Mouse (Mus musculus): Measurements from ENCODE around the gene Smpd2.

Gene Smpd2

DNA sequence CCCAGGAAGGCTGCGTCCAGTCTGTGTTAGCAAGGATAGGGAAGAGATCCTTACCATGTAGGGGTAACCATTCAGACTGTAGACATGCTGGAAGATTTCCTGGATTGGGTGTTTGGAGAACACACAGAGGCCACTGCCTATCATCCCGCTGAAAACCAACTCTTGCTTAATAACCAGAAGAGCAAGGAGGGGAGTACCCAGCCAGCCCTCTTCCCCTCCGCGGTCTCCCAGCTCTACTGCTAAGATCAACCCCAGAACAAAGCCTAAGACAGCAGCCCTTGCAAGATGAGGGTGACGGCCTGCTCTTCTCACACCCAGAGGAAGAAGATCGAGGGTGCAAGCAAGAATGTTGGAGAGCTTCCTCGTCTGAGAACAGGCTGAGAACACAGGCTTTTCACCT lies 1.3 kb downstream of the Smpd2 start:
- no peak for DNase-seq (ENCODE audit: low spot score)

DNA sequence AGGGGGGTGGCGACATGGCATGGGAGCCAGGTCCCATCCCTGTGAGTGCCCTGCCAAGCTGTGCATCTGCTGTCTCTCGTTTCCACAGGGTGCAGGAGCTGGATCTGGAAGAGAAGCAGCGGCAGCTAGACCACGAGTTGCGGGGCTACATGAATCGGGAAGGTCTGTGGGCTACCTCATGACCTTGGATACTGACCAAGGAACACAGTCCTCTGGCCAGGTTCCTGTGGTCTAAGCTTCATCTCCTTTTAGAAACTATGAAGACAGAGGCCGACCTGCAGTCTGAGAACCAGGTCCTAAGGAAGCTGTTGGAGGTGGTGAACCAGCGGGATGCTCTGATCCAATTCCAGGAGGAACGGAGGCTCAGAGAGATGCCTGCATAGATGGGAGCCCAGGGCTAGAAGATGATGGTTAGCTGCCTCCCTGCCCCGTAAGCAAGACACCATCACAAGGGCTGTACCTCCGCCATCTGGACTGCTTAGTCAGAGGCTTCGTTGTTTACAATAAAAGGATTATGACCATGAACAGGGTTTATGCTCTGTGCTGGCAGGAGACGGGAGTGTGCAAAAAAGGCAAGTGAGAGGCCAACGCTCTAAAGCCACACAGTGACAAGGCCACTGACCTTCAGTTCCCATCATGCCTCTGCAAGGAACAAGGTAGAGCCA lies 3.5 kb downstream of the Smpd2 start:
- no peak for DNase-seq (ENCODE audit: low spot score)

DNA sequence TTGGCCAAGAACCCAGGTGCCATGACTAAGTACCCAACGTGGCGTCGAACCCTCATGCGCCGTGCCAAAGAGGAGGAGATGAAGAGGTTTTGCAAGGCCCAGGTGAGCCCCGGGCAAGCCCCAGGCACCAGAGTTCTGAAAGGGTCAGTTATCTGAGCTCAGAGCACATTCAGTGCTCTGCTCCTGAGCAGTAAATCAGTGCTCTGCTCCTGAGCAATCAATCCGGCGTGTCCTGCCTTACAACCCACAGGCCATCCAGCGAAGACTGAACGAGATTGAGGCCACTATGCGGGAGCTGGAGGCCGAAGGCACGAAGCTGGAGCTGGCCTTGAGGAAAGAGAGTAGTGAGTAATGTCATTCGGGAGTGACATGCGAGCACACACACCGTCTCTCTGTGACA lies 4.4 kb downstream of the Smpd2 start:
- no peak for DNase-seq (ENCODE audit: low spot score)

DNA sequence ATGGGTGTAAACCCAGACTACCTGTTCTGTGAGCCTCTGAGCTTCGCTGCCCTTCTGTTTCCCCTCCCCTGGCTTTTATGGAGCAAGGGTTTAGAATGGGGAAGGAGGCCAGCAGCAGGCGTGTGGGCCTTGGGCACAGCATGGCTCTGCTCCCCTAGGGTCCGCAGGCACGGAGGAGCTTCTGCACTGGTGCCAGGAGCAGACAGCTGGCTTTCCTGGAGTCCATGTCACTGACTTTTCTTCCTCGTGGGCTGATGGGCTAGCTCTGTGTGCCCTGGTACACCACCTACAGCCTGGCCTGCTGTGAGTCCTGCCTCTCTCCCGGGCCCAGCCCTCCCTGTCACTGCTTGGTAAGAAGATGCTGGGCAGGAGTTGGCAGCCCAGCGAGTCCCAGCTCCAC lies 7.7 kb downstream of the Smpd2 start:
- no peak for DNase-seq (ENCODE audit: low spot score)

DNA sequence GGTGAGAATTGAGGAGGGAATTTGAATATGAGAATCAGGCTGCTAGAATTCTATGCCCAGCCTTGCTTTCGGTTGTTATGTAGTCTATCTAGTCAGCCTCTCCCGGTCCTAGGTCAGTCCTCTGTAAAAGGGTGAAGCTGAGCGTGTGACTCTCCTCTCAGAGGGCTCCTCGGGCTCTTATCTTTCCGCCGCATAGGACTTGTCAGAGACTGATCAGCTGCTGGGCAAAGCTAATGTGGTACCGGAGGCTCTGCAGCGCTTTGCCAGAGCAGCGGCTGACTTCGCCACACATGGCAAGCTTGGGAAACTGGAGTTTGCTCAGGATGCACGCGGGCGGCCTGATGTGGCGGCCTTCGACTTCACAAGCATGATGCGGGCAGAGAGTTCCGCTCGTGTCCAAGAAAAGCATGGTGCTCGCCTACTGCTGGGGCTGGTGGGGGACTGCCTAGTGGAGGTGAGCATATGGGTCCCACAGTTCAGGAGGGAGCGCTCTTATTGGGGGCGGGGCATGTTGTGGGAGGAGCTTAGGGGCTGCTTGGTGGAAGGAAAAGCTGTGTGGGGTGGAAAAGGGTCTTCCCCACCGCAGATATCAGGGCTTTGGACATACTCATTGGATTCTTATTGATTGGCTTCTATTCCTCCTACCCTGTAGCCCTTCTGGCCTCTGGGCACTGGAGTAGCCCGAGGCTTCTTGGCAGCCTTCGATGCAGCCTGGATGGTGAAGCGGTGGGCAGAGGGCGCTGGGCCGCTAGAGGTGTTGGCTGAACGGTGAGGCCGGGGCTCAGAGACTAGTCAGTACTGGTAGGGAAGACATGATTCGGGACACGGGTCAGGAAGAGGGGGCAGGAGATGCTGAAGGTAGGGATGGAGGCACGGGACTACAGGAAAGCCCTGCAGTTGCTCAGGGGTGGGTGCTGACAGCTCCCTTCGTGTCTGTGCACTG lies 9.0 kb downstream of the Smpd2 start:
- no peak for DNase-seq (ENCODE audit: low spot score)

DNA sequence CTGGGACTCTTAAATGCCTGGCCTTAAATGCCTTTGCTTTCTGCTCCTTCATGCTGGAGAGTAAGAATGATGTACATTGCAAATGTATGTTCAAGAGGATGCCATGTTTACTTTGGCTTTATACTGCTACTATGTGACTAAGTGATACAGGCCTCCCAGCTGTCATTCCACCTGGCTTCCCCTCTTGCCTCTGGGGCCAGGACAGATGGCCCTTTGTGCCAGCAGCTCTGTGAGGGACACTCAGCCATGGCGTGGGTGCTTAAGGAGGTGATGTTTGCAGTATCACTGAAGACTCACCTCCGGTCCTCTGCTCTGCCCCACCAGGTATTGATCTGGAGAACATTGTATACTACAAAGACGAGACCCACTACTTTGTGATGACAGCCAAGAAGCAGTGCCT lies 10.2 kb downstream of the Smpd2 start:
- no peak for DNase-seq (ENCODE audit: low spot score)

DNA sequence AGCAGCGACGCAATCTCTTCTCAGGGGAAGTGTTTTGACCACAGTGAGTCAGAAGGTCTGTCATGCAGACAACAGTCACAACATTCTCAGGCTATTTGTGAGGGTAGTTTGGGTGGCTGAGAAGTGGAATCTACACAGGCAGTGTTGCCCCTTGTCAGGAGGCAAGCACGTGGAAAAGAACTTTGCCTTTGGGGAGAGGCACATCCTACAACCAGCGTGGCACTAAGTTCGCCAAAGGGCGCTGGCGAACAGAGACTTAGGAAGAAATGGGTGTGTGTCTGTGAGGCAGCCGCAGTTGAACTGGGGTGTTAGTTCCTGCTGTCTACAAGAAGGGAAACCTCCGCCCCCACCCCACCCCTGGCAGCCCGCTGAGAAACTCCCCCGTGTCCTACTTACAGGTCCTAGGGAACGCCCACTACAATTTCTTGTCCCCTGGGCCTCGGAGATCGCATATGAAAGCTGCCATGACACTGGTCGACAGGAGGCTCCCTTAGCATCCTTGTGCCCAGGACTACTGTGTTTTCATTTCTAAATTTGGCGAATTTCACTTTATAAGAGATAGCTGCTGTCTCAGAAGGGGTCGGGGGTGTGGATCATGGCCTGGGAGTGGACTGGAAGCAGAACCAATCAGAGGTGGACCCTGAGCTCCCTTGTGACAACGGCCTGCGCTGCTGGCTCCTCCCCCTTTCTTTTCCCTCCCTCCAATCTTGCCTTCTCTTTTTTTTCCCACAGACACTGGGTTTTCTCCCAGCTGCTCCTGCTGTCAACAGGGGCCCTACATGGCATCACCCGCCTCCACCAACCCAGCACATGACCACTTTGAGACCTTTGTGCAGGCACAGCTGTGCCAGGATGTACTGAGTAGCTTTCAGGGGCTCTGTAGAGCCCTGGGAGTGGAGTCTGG lies 12.6 kb downstream of the Smpd2 start:
- DNase-seq (ENCODE audit: low spot score): peak; percentile 70

DNA sequence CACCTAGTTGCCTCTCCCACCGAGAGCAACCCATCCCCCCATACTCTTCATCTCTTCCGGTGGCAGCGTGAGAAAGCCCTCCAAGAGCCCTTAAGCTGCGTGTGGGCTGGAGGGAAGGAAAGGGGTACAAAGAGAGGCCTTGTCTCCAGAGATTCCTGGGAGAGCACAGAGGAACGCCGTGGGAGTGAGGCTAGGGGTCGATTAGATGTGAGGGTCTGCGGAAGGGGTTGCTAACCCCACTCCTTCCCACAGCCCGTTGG lies 13.2 kb downstream of the Smpd2 start:
- DNase-seq (ENCODE audit: low spot score): peak; percentile 44

DNA sequence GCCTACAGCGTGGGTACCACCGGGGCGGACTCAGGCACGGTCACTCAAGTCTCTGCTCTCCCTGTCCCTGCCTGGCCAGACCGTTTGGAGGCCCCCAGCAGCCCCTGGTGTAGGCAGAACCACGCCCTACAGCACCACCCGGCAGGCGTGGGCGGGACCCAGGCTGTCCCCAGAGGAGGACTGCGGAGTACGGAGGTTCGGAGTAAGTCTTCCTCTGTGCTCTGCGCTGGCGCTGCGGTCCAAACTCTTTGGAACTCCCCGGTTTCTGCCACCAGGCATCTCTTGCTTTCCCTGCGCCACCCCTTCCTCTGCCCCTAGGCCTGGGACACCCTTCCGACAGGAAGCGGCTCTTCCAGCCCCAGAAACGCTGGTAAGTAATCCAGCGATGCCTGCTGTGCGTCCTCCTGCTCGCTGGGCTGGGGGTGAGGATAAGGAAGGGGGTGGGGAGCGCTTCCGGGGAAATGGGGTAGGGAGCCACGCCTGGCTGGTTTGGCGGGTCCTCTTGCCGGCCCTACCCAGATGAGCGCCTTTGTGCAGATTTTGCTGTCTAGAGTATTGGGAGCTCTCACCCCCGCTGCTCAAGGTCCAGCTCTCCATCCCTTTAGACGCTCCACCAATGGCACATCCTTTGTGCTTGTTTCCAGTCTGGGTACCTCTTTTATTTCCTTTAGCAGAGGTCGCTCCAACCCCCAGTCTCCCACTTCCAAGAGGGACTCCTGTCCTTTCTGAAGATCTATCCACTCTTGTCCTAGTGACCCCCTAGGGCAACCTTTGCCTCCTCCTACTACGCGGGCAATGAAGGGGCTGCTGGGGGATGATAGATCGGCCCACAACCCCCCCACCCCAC lies 13.8 kb downstream of the Smpd2 start, which contains the start of gene Mical1:
Gene Mical1 (plus strand): TSS at position 144 of the 847 bp plus-strand sequence.
- peak; percentile 75 for DNase-seq (ENCODE audit: low spot score)

DNA sequence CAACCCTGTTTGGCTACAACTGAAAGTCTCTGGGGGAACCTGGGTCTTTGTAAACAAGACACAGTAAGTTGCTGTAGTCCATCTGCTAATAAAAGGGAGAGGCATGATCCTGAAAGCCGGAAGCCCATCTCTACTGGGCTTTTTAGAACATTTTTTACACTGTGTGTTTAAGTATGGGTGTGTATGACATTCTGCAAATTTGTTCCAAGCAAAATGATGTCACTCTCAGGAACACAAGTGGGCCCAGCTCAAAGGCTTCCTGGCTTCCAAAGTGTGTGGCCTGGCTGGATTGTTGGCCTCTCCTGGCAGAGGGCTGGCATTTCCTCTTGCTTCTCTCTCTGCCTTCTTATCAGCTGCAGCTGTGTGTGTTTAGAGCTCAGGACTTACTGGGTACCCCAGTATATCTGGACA lies 15.2 kb downstream of the Smpd2 start:
- DNase-seq (ENCODE audit: low spot score): no peak

DNA sequence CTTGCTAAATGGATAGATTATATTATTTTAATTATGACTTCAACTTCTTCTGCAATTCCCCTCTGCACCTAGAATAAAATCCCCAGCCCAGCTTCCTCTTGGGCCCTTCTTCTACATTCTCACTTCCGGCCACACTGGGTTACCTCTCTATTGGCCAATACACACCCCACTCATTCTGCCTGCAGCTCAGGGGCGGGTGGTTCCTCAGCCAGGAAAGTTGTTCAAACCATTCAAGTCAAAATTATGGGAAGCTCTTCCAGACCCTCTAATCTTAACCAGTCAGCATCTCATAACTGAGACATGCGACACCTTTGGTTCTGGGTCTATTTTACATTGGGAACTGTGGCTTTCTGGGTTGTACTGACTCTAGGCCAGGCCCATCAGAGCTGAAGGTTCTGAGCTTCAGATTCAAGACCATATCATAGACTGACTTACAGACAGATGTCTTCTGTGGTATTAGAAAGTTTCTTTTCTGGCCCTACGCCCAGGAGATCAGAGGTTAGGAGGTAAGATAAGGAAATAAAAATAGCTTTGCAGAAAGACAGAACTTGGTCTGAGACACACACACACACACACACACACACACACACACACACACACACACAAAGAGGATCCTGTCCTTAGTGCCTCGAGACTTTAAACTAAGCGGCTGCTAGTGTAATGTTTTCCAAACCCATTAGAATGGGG lies 16.2 kb downstream of the Smpd2 start:
- DNase-seq (ENCODE audit: low spot score): no peak

DNA sequence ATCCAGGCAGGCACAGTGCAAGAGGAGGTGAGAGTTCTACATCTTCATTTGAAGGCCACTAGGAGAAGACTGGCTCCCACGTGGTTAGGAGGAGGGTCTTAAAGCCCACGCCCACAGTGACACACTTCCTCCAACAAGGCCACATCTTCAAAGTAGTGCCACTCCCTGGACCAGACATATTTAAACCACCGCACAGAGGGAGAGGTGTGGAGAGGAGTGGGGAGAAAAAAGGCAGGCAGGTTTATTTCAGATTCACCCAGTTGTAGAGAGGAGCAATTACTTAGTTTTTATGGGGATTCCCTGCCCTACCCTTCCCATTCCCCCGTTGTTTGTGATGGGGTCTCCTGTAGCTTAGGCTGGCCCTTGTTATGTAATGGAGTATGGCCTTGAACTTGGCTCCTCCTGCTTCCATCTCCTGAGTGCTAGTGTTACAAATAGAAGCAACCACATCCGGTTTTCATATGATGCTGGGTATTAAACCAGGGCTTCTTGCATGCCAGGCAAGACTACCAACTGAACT lies 17.1 kb downstream of the Smpd2 start:
- no peak for DNase-seq (ENCODE audit: low spot score)

DNA sequence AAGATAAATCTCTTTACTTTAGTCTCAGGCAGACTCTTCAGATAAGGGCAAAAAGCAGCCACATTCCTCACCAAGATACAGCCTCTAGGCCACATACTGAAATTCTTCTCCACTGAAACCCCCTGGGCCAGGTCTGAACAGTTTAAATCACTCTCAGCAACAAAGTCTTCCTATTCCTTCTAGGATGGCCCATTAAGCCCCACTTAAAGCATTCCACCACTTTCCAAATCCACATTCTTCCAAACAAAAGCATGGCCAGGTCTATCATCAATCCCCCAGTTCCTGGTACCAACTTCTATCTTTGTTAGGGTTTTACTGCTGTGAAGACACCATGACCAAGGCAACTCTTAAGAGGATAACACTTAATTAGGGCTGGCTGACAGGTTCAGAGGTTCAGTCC lies 17.6 kb downstream of the Smpd2 start:
- no peak for DNase-seq (ENCODE audit: low spot score)

DNA sequence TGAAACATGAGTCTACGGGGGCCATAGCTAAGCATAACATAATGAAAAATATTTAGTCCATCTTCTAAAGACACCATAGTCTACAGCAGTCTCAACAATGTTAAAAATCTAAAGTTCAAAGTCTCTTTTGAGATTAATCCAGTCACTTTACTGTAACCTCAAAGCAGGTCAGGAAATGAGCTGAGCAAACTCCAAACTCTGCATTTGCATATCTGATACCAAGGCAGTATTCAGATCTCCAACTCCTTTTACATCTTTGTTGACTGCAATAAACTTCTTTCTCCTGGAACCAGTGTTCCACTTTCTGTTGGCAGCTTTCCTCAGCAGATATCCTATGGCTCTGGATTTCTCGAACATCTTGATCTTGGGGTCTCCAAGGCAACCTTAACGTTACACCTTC lies 19.5 kb downstream of the Smpd2 start:
- DNase-seq (ENCODE audit: low spot score): no peak

DNA sequence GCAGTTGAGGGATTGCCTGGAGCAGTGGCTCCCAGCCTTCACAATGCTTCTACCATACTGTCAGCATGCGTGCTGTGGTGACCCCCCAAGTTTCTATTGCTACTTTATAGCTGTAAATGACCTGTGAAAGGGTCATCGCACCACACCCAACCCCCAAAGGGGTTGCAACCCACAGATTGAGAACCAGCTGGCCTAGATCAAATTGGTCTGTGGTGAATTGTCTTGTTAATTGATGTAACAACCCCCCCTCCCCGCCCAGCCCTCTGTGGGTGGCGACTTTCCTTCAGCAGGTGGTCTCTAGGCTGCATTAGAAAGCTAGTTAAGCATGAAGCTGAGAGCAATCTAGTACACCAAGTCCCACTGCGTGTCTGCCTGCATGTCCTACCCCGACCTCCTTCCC lies 22.8 kb downstream of the Smpd2 start:
- no peak for DNase-seq (ENCODE audit: low spot score)

DNA sequence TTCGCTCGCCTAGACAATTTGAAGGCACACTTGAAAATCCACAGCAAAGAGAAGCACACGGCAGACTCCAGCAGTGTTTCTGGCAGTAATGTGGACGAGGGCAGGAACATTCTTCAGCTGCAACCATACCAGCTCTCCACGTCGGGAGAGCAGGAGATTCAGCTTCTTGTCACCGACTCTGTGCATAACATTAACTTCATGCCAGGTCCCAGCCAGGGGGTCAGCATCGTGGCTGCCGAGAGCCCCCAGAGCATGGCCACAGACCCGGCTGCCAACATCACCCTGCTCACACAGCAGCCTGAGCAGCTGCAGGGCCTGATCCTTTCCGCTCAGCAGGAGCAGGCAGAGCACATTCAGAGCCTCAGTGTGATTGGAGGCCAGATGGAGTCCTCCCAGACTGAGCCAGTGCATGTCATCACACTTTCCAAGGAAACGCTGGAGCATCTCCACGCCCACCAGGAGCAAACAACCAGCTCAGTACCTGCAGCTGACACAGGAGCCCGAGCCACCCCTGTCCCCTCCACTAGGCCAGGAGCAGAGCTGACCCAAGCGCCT lies 25.7 kb downstream of the Smpd2 start:
- DNase-seq (ENCODE audit: low spot score): no peak

DNA sequence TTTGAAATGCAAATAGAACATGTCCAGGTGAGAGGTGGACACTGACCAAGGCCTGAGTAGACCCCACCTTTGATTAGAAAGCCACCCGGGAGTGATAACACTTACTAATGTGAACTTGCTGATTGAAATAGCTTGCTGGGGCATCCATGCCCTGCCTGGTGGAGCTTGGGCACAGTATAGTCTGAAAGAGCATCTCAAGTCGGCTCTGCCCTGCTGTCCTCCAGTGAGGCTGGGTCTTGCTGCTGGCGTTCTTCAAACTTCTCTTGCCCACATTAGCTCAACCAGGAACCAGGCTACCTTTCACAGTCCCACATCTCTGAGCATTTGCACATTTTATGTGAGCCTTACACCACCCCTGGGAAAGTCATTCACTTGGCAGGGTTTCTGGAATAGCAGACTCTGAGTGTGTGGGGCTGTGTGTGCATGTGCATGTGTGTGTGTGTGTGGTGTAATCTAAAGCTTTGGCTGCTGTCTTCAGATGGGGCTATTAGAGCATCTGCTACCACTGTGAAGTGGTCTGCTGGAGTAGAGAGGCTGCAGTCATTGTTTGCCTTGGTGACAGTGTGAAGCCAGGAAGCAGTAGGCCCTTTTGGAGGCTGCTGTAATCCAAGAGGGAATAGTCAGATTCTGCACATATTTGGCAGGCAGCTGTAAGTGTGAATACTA lies 29.0 kb downstream of the Smpd2 start:
- no peak for DNase-seq (ENCODE audit: low spot score)

DNA sequence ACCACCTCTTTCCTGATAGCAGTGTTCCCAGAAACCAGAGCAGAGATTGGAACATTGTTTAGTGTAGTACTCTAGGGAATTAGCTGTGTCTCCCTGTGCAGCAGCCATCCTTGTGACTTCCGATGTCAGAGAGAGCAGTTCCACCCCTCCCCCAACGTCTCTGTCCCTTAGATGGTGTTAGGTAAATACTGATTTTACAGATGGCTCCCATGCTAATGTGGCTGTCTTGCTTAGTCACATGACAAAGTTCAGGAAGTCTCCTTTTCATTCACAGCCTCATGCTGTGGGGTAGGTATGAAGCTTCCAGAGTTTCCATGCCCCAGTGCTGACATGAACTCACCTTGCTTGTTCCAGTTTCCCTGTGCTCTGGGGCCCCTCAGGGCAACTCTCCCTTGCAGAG lies 29.7 kb downstream of the Smpd2 start:
- DNase-seq (ENCODE audit: low spot score): peak; percentile 47

DNA sequence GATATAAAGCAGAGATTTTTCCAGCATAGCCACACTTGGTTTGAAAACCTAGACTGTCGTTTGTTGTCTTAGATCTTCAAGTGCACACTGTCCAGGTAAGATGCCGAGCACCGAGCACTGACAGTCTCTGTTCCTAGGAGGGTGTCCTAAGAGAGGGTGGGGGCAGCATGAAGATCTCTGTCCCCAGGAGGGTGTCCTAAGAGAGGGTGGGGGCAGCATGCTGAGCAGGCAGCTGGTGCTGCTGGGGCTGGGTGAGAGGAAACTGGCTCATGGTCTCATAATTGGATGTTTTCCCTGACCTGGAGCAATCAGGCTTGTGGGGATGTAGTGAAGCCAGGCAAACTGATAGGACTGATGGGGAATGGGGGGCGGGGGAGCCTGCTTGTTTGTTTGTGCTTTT lies 30.2 kb downstream of the Smpd2 start:
- no peak for DNase-seq (ENCODE audit: low spot score)

DNA sequence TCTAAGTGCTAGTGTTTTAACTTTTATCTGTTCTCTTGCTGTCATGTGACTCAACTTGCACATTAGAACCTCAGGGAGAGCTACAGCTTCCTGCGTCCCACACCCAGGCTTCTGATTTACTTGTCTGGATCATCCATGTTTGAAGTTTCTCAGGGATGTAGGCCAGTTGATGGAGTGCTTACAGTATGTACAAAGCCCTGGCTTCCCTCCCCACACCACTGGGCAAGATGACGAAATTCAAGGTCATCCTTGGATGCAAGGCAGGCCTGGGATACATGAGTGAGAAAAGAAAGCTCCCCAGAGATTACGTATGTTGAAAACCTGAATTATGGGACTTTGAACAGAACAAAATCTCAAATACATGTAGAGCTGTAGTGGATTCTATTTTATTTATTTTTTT lies 37.4 kb downstream of the Smpd2 start:
- DNase-seq (ENCODE audit: low spot score): no peak
